Mouse (Mus musculus): ENCODE data around the gene Dnm3. TPM values are rescaled to one million over a fixed set of nuclear protein-coding genes. Genes with fewer than 3 reads are reported as not detected.

The Dnm3 gene
- polyA plus RNA-seq, 1 experiment from 2014 or later, result 11.3 TPM

DNA sequence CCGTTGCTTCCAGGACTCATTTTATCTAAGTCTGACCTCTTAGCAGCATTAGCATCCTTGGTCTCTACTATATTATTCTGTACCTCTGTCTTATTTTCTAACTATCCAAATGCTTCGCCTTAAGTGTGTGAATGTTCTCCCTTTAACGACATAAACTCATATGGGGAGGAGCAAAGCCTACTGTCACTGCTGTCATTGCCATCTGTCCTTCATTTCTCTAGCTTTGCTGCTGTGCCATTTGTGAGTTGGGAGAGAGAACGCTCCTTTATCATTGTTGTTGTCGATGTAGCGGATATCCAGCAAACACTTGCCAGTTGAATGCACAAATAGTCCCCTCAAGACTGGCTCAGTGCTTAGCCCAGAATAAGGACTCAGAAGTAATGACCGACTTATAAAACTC lies 335.5 kb downstream of the Dnm3 start:
- WGBS, result 86% methylated on average over 7 of the region's 7 CpGs
- no peak for ATAC-seq (replicated peaks; ENCODE audit: insufficient number of reproducible peaks, low FRiP score, low TSS enrichment, low read depth)

DNA sequence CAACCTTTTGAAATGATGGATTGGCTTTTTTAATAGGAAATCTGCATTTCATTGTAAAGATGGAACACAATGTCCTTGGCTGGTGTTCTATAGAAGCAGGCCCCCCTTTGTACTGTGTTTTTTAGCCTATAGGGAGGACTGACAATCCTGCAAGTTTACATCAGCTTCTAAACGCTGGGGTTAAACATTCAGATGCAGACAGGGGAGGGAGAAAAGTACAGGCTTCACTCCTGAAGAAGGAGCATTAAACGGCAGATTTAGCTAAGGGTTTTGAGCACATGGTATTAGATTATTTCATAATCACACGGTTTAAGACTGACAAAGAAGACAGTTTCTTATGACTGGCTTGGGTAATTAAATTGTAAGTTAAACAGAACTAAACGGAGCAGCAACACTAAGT lies 341.5 kb downstream of the Dnm3 start:
- no peaks in the 10 kb centered on the region for H3K27me3 ChIP-seq (ENCODE audit: control insufficient read depth, insufficient read depth, low read length)
- H3K9ac ChIP-seq (replicated peaks; ENCODE audit: low read length), result no peak overlapping the region
- no peak overlapping the region for H3K4me3 ChIP-seq (ENCODE audit: low read depth, low read length)
- H3K4me2 ChIP-seq (ENCODE audit: low read depth, low read length), result no peak overlapping the region
- H3K9me3 ChIP-seq (replicated peaks; ENCODE audit: control insufficient read depth, low read length), result no peaks in the 10 kb centered on the region
- 43% methylated on average over 4 of the region's 4 CpGs for WGBS
- no peak for DNase-seq (ENCODE audit: low spot score)
- H3K27ac ChIP-seq (replicated peaks; ENCODE audit: low read depth, low read length), result no peak overlapping the region
- no peak for ATAC-seq (replicated peaks; ENCODE audit: insufficient number of reproducible peaks, low FRiP score, low TSS enrichment, low read depth)
- H3K4me1 ChIP-seq (ENCODE audit: control insufficient read depth, insufficient read depth, low read length), result no peaks in the 10 kb centered on the region
- no peaks in the 10 kb centered on the region for H3K36me3 ChIP-seq (replicated peaks; ENCODE audit: control insufficient read depth, insufficient read depth, low read depth, low read length)

More for the DNA sequence above, 335.5 kb downstream of the Dnm3 start:
- no peak for DNase-seq (ENCODE audit: low spot score)
- H3K27me3 ChIP-seq (ENCODE audit: control insufficient read depth, insufficient read depth, low read length), result no peaks in the 10 kb centered on the region
- H3K9me3 ChIP-seq (replicated peaks; ENCODE audit: control insufficient read depth, low read length), result no peaks in the 10 kb centered on the region
- no peaks in the 10 kb centered on the region for H3K4me1 ChIP-seq (ENCODE audit: control insufficient read depth, insufficient read depth, low read length)
- H3K27ac ChIP-seq (replicated peaks; ENCODE audit: low read depth, low read length), result no peak overlapping the region
- H3K4me3 ChIP-seq (ENCODE audit: low read depth, low read length), result no peak overlapping the region
- H3K9ac ChIP-seq (replicated peaks; ENCODE audit: low read length), result no peak overlapping the region
- H3K4me2 ChIP-seq (ENCODE audit: low read depth, low read length), result no peak overlapping the region
- H3K36me3 ChIP-seq (replicated peaks; ENCODE audit: control insufficient read depth, insufficient read depth, low read depth, low read length), result no peaks in the 10 kb centered on the region

DNA sequence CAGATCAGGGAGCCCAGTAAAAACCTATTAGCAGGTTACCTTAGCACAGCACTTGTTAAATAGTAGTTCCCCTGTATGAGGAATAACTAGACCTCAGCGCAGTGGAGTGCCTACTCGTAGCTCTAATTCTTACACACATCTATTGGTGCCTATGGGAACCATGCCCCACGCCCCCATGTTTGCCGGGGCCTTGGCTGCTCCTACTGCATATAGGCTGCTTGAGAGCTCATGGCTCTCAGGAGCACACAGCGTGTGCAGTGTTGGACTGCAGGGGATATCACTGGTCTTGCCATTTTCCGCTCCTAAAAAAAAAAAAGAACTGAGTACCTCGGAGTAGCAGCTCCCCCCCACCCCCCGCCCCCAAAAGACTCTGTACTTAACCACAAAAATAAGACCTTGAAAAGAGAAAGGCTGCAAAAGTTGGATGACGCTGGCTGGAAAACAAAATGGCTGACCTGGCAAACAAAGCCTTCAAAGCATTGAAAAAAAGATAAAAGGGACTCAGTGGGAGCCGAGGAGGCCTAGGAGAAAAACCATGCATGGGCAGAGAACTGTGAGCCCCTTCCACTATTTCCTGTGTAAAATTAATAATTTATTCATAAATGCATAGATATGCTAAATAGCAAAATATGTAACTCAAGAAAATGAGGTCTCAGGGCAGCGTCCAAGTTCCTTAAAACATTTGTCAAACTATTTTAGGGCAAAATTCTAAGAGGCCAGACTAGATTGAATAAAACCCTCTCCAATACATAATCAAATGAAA lies 342.2 kb downstream of the Dnm3 start:
- ATAC-seq (replicated peaks; ENCODE audit: insufficient number of reproducible peaks, low FRiP score, low TSS enrichment, low read depth) (no peak), DNase-seq (ENCODE audit: low spot score) (no peak)
- Histone ChIP-seq H3K4me2 (ENCODE audit: low read depth, low read length) (no peak overlapping the region), H3K9ac (replicated peaks; ENCODE audit: low read length) (no peak overlapping the region), H3K36me3 (replicated peaks; ENCODE audit: control insufficient read depth, insufficient read depth, low read depth, low read length) (no peaks in the 10 kb centered on the region), H3K4me3 (ENCODE audit: low read depth, low read length) (no peak overlapping the region), H3K27ac (replicated peaks; ENCODE audit: low read depth, low read length) (peak overlapping the region; percentile 68), H3K27me3 (ENCODE audit: control insufficient read depth, insufficient read depth, low read length) (no peaks in the 10 kb centered on the region), H3K4me1 (ENCODE audit: control insufficient read depth, insufficient read depth, low read length) (no peaks in the 10 kb centered on the region), H3K9me3 (replicated peaks; ENCODE audit: control insufficient read depth, low read length) (no peaks in the 10 kb centered on the region)
- 76% methylated on average over 11 of the region's 11 CpGs for WGBS

DNA sequence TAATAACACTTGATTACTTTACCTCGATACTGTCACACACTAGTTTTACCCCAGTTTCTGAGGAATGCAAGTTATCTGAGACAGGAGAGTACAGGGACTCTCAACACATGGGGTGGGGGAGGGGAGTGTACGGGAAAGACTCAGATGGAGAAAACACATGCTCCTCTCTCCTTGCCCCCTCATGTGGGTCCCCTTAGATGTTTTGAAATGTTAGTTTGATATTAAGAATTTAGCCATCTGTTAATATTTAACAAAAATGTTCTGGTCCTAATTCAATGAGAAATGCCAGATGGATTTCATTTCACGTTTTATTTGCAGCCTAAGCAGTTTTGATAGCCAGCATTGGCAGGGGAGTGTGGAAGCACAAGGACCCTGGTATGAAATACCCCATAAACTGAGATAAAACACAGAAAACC lies 343.2 kb downstream of the Dnm3 start:
- no peak overlapping the region for H3K4me3 ChIP-seq (ENCODE audit: low read depth, low read length)
- no peak overlapping the region for H3K9ac ChIP-seq (replicated peaks; ENCODE audit: low read length)
- no peaks in the 10 kb centered on the region for H3K27me3 ChIP-seq (ENCODE audit: control insufficient read depth, insufficient read depth, low read length)
- peak; percentile 83 for DNase-seq (ENCODE audit: low spot score)
- no peaks in the 10 kb centered on the region for H3K9me3 ChIP-seq (replicated peaks; ENCODE audit: control insufficient read depth, low read length)
- peak overlapping the region; percentile 62 for H3K27ac ChIP-seq (replicated peaks; ENCODE audit: low read depth, low read length)
- no peaks in the 10 kb centered on the region for H3K4me1 ChIP-seq (ENCODE audit: control insufficient read depth, insufficient read depth, low read length)
- WGBS, result 31% methylated on average over 3 of the region's 3 CpGs
- H3K4me2 ChIP-seq (ENCODE audit: low read depth, low read length), result no peak overlapping the region
- ATAC-seq (replicated peaks; ENCODE audit: insufficient number of reproducible peaks, low FRiP score, low TSS enrichment, low read depth), result 0 out of 2 replicates have a peak, but pooled peaks have one; percentile 74
- H3K36me3 ChIP-seq (replicated peaks; ENCODE audit: control insufficient read depth, insufficient read depth, low read depth, low read length), result no peaks in the 10 kb centered on the region

DNA sequence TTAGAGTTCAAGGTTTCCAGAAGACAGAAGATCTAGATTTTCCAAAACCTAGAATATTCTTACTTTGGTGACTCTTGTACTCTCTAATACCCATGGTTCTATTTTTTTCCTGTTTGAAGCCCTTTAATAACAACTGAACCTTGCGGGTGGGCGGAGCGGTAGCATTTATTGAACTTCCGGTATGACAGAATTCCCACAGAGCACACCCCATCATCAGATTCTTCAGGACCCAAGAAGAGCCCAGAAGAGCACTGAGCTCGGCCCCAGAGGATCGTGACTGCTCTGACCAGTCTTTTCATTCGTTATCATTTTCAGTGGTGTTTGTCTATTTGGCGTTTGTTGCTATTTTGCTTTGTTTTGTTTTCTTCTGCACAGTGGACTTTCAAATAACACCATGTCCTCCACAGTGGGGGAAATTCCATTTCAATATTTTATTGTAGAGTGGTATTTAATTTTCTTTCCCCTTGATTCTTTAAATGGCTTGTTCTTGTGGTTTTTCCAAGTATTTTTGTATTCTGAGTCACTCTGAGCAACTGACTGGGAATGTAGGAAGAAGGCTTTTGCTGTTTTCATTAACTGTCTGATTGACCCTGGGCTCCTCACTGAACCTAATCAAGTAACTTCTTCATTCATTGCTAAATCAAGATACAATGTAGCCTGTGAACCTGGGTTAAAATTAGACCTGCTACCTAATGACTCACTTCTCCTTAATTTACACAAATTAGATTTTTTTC lies 344.8 kb downstream of the Dnm3 start:
- H3K9me3 ChIP-seq (replicated peaks; ENCODE audit: control insufficient read depth, low read length), result no peaks in the 10 kb centered on the region
- no peak overlapping the region for H3K4me3 ChIP-seq (ENCODE audit: low read depth, low read length)
- no peaks in the 10 kb centered on the region for H3K27me3 ChIP-seq (ENCODE audit: control insufficient read depth, insufficient read depth, low read length)
- ATAC-seq (replicated peaks; ENCODE audit: insufficient number of reproducible peaks, low FRiP score, low TSS enrichment, low read depth) (no peak), DNase-seq (ENCODE audit: low spot score) (no peak)
- H3K4me1 ChIP-seq (ENCODE audit: control insufficient read depth, insufficient read depth, low read length), result no peaks in the 10 kb centered on the region
- no peak overlapping the region for H3K27ac ChIP-seq (replicated peaks; ENCODE audit: low read depth, low read length)
- 93% methylated on average over 8 of the region's 8 CpGs for WGBS
- no peak overlapping the region for H3K4me2 ChIP-seq (ENCODE audit: low read depth, low read length)
- H3K9ac ChIP-seq (replicated peaks; ENCODE audit: low read length), result no peak overlapping the region
- H3K36me3 ChIP-seq (replicated peaks; ENCODE audit: control insufficient read depth, insufficient read depth, low read depth, low read length), result no peaks in the 10 kb centered on the region

DNA sequence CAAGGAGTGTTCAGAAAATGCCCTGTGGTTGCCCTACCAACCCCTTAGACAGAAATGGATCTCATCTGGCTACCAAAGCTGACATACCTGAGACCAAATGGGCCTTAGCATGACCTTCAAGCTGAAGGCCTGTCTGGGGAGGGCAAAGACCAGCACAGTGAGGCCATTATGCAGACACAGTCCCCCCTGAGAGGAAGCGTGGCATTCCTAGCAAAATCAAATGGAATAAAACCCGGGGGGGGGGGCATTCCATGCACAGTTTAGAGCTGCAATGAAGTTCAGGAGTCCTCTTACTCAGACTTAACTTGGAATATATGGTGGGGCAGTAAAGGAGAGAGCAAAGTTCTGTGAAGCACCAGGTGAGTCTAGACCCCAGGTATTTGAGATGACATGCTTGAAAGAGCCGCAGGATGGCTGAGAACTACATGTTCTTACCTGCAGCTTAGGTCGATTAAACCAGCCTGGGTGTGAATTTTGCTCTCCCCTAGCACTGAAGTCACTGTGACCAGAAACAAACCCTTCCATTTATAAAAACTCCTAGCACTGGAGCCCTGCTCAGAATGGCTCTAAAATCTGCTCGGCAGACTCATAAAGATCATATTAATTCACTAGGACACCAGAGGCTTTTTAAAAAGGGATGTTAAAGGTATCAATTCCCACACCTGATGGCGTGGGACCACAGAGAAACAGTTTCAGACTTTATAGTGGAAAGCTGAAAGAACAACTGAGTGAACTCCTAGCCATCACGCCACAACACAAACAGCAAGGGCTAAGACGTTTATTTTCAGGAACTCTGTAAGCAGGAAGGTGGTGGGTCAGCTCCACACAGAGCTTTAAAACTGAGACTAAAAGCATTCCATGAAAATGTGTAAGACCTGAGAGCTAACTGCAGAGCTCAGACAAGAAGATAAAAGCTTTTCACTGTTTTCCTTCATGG lies 350.7 kb downstream of the Dnm3 start:
- H3K36me3 ChIP-seq (replicated peaks; ENCODE audit: control insufficient read depth, insufficient read depth, low read depth, low read length), result no peaks in the 10 kb centered on the region
- DNase-seq (ENCODE audit: low spot score) (no peak), ATAC-seq (replicated peaks; ENCODE audit: insufficient number of reproducible peaks, low FRiP score, low TSS enrichment, low read depth) (no peak)
- no peaks in the 10 kb centered on the region for H3K4me1 ChIP-seq (ENCODE audit: control insufficient read depth, insufficient read depth, low read length)
- no peaks in the 10 kb centered on the region for H3K27me3 ChIP-seq (ENCODE audit: control insufficient read depth, insufficient read depth, low read length)
- no peaks in the 10 kb centered on the region for H3K9me3 ChIP-seq (replicated peaks; ENCODE audit: control insufficient read depth, low read length)
- no peak overlapping the region for H3K9ac ChIP-seq (replicated peaks; ENCODE audit: low read length)
- WGBS, result 61% methylated on average over 8 of the region's 8 CpGs
- no peak overlapping the region for H3K4me2 ChIP-seq (ENCODE audit: low read depth, low read length)
- no peak overlapping the region for H3K4me3 ChIP-seq (ENCODE audit: low read depth, low read length)
- no peak overlapping the region for H3K27ac ChIP-seq (replicated peaks; ENCODE audit: low read depth, low read length)

DNA sequence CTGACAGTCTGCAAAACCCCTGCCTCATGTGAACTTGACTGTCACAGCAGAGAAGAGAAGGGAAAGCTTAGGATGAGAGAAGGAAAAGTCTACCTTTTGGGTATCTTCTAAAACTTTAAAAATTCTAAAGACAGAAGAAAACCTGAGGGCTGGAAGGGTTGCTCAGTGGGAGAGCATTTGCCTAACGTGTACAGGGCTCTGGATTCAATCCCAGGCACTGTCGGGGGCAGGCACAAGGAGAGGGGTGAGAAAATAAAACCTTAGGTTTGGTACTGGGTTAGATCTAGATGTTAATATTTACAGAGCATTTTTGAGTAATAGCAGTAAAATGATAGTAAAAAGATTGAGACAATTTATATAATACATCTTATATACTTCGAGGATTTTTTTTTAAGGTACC lies 353.4 kb downstream of the Dnm3 start:
- Histone ChIP-seq H3K9me3 (replicated peaks; ENCODE audit: control insufficient read depth, low read length) (no peaks in the 10 kb centered on the region), H3K9ac (replicated peaks; ENCODE audit: low read length) (no peak overlapping the region), H3K4me2 (ENCODE audit: low read depth, low read length) (no peak overlapping the region), H3K4me3 (ENCODE audit: low read depth, low read length) (no peak overlapping the region), H3K36me3 (replicated peaks; ENCODE audit: control insufficient read depth, insufficient read depth, low read depth, low read length) (no peaks in the 10 kb centered on the region), H3K4me1 (ENCODE audit: control insufficient read depth, insufficient read depth, low read length) (no peaks in the 10 kb centered on the region), H3K27ac (replicated peaks; ENCODE audit: low read depth, low read length) (no peak overlapping the region), H3K27me3 (ENCODE audit: control insufficient read depth, insufficient read depth, low read length) (no peaks in the 10 kb centered on the region)
- DNase-seq (ENCODE audit: low spot score), result no peak
- no peak for ATAC-seq (replicated peaks; ENCODE audit: insufficient number of reproducible peaks, low FRiP score, low TSS enrichment, low read depth)
- 62% methylated on average over 3 of the region's 3 CpGs for WGBS
